Mouse (Mus musculus): Measurements from ENCODE around the gene Mmab. TPM values are rescaled to one million over a fixed set of nuclear protein-coding genes. Genes with fewer than 3 reads are reported as not detected.

Gene Mmab
- polyA plus RNA-seq, 1 experiment from 2014 or later = 23.6 TPM

DNA sequence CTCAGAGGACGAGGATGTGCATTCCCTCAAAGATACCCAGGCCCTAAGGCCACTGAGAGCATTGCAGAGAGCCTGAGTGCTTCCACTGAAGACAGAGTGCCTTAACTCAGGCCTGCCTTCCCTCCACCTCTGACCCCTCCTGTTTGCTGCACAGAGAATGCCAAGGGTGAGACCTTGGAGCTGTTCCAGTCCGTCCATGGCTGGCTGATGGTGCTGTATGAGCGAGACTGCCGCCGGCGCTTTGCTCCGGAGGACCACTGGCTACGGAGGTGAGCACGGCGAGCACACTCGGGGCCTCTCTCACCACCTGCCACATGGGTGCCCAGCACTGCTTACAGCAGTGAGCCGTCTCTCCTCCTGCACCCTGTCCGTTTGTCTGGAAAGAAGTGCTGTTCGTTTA lies 37.3 kb downstream of the Mmab start:
- Histone ChIP-seq H3K9ac (no peak overlapping the region), H3K4me2 (no peak overlapping the region), H3K9me3 (no peaks in the 10 kb centered on the region), H3K36me3 (peaks cover 100% of the 10 kb centered on the region), H3K4me1 (replicated peaks) (no peaks in the 10 kb centered on the region), H3K27ac (no peak overlapping the region), H3K4me3 (no peak overlapping the region), H3K27me3 (no peaks in the 10 kb centered on the region)
- 95% methylated on average over 14 of the region's 14 CpGs for WGBS
- ATAC-seq (ENCODE audit: low FRiP score) = no peak

DNA sequence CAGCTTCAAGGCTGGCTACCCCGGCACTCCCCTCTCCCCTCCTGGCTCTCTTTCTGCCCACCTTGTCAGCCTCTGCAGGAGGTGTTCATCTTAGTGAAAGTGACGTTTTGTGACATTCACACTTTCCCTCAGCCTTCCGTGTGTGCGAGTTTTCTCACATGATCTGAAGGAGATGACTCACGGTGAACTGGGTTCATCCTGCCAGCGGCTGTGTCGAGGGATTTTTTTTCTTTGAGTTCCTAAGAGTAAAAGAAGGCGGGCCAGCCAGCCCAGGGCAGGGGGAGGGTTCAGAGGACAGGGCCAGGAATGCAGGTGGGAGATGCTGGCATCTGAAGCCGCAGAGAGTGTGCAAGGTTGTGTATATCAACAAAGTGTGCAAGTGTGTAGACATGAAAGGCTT lies 50.7 kb downstream of the Mmab start:
- no peak overlapping the region for H3K27ac ChIP-seq
- no peaks in the 10 kb centered on the region for H3K27me3 ChIP-seq
- no peak overlapping the region for H3K4me3 ChIP-seq
- WGBS = 91% methylated on average over 9 of the region's 9 CpGs
- H3K4me1 ChIP-seq (replicated peaks) = no peaks in the 10 kb centered on the region
- H3K9me3 ChIP-seq = no peaks in the 10 kb centered on the region
- no peak overlapping the region for H3K9ac ChIP-seq
- peaks cover 100% of the 10 kb centered on the region for H3K36me3 ChIP-seq
- no peak overlapping the region for H3K4me2 ChIP-seq
- ATAC-seq (ENCODE audit: low FRiP score) = no peak

DNA sequence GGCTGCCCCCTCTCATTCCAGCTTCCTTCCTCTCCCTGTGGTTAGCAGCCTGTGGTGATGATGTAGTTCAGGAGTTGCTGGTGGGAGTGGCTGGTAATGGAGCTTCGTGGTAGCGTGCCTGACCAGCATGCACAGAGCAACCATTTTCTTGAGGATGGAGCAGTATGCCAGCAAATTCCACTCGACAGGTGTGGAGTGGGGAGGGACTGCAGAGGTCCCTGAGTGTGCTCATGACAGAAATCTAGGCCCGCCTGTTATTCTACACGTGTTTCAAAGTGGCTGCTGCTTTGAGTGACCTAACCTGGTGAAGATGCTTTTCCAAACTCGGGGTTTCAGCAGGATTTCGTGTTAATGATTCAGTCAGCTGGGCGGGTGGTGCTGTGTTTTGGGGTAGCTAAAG lies 59.4 kb downstream of the Mmab start:
- H3K36me3 ChIP-seq = peaks cover 52% of the 10 kb centered on the region
- H3K27ac ChIP-seq = no peak overlapping the region

DNA sequence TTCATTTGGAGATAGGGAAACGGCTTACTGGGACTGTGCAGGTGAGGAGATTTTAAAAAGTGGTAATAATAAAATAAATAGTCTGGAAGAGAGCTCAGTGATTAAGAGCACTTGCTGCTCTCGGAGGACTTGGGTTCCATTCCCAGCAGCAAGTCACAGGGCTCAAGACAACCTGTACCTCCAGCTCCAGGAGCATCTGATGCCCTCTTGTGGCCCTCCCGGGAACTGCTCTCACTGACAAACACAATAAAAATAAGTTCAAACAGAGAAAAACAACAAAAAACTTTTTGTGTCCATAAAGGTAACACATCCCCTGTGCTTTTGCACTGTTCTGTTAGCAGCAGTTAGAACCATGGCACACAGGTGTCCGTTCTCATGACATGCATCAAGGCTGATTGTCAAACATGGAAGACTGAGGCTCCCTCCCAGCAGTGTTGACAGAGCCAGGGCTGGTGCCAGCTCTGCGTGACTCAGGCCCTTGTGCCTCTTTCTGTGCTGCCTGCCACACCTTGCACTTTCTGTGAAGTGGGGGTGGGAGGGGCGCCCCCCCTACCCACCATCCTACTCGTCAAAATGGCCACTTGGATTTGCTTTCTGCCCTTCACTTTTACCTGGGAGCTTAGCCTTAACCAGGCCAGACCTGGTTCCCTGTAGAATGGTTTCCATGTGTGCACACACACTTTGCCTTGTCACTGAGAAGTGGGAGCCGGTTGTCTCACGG lies 60.5 kb downstream of the Mmab start:
- Histone ChIP-seq H3K27me3 (no peaks in the 10 kb centered on the region), H3K4me3 (no peak overlapping the region), H3K9ac (no peak overlapping the region), H3K4me2 (no peak overlapping the region), H3K27ac (no peak overlapping the region), H3K9me3 (no peaks in the 10 kb centered on the region), H3K36me3 (peaks cover 41% of the 10 kb centered on the region), H3K4me1 (replicated peaks) (peaks cover 35% of the 10 kb centered on the region)
- WGBS = 78% methylated on average over 9 of the region's 9 CpGs
- ATAC-seq (ENCODE audit: low FRiP score) = no peak

More for the DNA sequence above, 59.4 kb downstream of the Mmab start:
- no peak for ATAC-seq (ENCODE audit: low FRiP score)
- Histone ChIP-seq H3K27me3 (no peaks in the 10 kb centered on the region), H3K9me3 (no peaks in the 10 kb centered on the region), H3K4me1 (replicated peaks) (peaks cover 24% of the 10 kb centered on the region), H3K9ac (no peak overlapping the region), H3K4me3 (no peak overlapping the region), H3K4me2 (no peak overlapping the region)
- 94% methylated on average over 8 of the region's 8 CpGs for WGBS

Small RNA genes lying within 50 kb of the gene (microRNA-seq; reads per million reads assigned to microRNA genes)
- gene Mir7027 = 0.93 reads per million

Other genes starting within 250 kb of the Mmab start
- 1.0 and 2.9 TPM in 2 replicates for gene Foxn4, start 170.3 kb downstream of the Mmab start, polyA plus RNA-seq (2015; fragmentation: Nextera tagmentation; extraction: Ambion mirVana)
- 0.93 and 1.3 TPM in 2 replicates for gene Myo1h, start 154.9 kb downstream of the Mmab start, polyA plus RNA-seq (2015; fragmentation: Nextera tagmentation; extraction: Ambion mirVana)
- 77.7 and 86.5 TPM in 2 replicates for gene Kctd10, start 63.6 kb downstream of the Mmab start, polyA plus RNA-seq (2015; fragmentation: Nextera tagmentation; extraction: Ambion mirVana)
- 41.4 and 41.6 TPM in 2 replicates for gene Ube3b, start 63.5 kb downstream of the Mmab start, polyA plus RNA-seq (2015; fragmentation: Nextera tagmentation; extraction: Ambion mirVana)
- 50.0 and 54.0 TPM in 2 replicates for gene Mvk, start 209 bp upstream of the Mmab start, polyA plus RNA-seq (2015; fragmentation: Nextera tagmentation; extraction: Ambion mirVana)
- 5.8 and 6.4 TPM in 2 replicates for gene Fam222a, start 124.0 kb upstream of the Mmab start, polyA plus RNA-seq (2015; fragmentation: Nextera tagmentation; extraction: Ambion mirVana)
- 0.53 and 0.65 TPM in 2 replicates for gene Trpv4, start 214.4 kb upstream of the Mmab start, polyA plus RNA-seq (2015; fragmentation: Nextera tagmentation; extraction: Ambion mirVana)
- 41.5 and 42.9 TPM in 2 replicates for gene Gltp, start 246.9 kb upstream of the Mmab start, polyA plus RNA-seq (2015; fragmentation: Nextera tagmentation; extraction: Ambion mirVana)